Mouse (Mus musculus) forelimb bud, embryonic 11.5 days (tissue): ENCODE results near the gene Setd5.

Experiments
- DNase-seq: peaks from one replicate; pipeline ENCODE4 v3.0.0-alpha.2; 2012; ENCODE audit warnings: low read depth, low spot score

Gene Setd5

DNA sequence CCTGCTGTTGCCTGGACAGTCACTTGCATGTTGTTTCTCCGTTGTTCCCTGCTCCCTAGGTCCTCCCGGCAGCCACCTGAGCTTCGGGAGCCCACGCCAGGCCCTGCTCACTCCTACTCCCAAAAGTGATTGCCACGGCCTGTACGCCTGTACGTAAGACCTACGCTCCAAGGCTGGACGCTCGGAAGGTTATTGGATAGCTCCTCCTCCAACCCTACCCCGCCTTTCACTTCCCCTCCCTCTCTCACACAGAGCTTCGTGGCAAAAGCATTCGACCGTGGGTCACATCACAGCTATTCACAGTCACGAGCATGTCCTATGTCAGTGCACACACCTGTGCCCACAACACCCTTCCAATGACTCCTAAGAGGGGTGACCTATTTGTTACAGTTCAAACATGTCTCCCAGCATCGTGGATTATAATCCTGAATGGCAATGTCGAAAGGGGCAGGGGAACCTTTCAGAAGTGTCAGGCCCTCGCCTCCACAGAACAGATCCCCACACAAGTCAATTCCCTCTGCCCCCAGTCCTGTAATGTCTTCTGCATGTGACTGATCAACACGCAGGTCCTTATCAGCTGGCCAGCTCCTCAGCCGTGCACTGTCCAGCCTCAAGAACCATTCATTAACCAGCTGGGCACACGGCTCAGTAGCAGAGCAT lies 107.8 kb downstream of the Setd5 start:
- DNase-seq = no peak

DNA sequence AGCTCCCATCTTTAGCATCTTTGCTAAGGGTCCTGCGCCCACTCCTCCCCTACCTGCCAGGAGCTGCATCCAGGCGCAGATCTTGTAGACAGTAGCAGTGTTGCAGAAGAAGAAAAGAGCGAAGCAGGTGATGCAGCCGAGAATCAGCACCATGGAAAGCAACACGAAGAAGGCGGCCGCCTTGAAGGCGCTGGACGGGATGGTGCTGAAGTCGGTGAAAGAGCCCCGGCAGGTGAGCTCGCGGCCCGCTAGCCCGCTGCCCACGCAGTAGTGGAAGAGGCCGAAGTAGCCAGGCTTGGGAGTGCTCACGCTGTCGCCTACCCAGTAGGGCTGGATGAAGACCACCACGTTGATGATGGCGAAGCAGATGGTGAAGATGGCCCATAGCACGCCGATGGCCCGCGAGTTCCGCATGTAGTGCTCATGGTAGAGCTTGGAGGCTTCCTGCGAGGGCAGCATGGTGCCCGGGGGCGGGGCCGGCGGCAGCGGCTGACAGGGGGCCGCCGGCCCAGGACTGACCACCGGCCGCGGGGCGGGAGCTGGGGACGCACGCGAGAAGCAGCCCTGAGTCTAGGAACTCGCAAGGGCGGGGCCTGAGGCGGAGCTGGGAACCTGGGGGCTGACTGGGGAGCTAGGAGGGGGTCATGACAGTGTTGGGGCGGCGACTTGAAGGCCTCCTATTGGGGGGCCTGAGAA lies 116.7 kb downstream of the Setd5 start:
- DNase-seq = peak; percentile 77

DNA sequence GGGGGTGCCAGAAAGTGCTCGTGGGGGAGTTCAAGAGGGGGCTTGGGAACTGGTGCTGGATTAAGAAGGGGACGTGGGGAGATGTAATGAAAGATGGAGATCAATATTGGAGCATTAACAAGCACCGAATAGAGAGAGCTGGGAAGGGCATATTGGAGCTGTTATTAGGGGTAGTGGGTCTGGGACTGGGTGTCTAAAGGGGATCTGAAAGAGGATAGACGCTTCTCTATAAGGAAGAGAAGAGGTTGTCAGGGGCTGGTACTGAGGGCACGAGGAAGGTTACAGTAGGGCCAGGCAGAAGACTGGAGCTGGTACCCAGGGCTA lies 117.3 kb downstream of the Setd5 start:
- DNase-seq = no peak

DNA sequence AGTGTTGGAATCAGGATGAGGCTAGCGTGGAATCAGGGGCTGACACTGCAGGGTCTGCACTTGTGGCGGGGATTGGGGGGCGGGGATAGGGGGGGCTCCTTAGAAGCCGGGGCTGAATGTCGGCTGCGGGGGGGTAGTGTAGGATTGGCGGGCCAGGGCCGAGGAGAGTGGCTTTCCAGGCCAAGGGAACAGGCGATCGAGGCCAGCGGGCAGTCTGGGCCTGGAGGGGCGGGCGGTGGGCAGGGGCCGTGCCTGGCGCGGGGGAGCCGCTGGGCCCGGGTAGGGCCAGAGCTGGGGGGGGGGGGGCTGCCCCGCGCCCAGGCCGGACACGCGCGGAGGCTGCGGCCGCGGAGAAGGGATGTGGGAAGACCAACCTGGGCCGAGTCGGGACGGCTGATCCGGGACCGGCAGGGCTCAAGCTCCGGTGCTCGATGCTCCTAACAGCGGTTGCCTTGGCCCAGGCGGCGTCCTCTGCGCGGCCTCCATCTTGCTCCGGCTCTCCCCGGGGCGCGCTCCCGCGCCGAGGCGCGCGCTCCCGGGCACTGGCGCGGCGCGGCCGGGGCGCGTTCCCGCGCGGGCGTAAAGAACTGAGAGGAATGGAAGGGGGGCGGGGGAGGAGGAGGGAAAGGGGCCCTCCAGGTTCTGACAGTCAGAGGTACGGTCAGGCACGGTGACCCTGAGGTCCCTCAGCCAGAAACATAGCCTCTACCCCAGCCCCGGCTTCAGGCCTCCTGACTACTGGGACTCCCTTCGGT lies 117.9 kb downstream of the Setd5 start, which contains the start of gene Lhfpl4:
Gene Lhfpl4, minus strand, starts transcription at position 544 of the 755 bp plus-strand sequence.
- DNase-seq = no peak

DNA sequence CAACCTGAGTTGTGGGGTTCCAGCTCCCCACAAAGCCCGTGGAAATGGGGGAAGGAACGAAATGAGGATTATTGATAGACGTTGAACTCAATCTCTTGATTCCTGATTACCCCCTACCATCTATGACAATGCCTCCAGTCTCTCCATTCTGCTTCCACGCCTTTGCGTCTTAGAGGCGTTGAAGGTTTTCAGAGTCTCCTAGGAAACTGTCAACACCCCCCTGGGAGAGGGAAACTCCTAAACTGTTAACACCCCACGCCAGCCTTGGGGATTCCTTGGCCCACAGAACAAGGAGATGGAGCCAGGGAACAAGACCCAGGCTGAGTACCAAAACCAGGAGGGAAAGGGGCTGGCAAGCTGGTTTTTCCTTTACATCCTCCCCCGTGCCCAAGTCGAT lies 118.4 kb downstream of the Setd5 start:
- no peak for DNase-seq
